Mouse (Mus musculus): ENCODE results near the gene Egfl8. TPM values are rescaled to one million over a fixed set of nuclear protein-coding genes. Genes with fewer than 3 reads are reported as not detected.
A peak's percentile ranks its signal among the peaks of the same experiment; 100 is the strongest.

Gene Egfl8
- polyA plus RNA-seq, 1 experiment from 2014 or later: 0.66 TPM

DNA sequence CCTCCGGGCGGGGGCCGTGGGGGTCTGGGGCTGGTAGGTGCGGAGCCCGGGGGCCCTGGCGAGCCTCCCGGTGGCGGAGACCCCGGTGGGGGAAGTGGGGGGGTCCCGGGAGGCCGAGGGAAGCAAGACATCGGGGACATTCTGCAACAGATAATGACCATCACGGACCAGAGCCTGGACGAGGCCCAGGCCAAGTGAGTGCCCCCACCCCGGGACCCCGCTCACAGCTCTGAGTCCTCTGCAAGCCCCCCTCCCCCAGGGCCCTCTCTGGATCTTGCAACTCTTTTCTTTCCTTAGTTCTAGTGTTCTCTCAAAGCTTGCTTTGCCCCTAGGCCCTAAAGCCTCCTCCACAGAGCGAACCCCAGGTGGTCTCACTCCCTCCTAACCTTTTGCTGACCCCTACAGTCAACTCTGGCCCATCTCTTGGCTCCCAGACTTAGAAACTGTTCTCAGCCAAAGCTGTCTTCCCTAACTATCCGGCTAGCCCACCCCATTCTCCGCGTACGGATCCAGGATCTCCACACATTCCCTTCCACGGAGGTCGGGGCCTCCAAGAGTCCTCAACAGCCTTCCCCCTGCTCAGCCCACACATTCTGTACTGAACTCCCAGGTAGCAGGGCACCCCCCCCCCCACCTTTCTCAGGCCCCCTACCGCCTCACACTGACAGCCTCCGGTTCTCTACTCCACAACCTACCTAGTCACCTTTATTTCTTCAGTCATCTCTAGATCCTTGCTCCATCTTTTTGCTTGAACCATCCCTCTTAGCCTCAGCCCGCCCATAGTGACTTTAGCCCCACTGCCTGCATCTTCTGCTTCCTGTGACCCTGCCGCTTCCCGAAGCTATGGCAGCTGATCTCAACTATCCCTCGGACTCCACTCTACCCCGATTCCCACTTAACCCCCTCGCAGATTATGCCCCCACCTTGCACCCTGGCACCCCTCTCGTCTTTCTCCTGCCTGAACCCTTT lies 22.9 kb downstream of the Egfl8 start:
- Histone ChIP-seq H3K27me3 (ENCODE audit: insufficient read depth, low read length) (no peaks in the 10 kb centered on the region), H3K4me1 (ENCODE audit: insufficient read depth) (peaks cover 63% of the 10 kb centered on the region), H3K9me3 (ENCODE audit: low read length) (no peaks in the 10 kb centered on the region), H3K27ac (ENCODE audit: low read depth) (peak overlapping the region; percentile 84), H3K36me3 (replicated peaks; ENCODE audit: insufficient read depth, low read length) (peaks cover 22% of the 10 kb centered on the region), H3K4me3 (ENCODE audit: low read depth, low read length) (peak overlapping the region; percentile 69), H3K9ac (replicated peaks) (peak overlapping the region; percentile 88), H3K4me2 (ENCODE audit: low read depth, low read length) (peak overlapping the region; percentile 99)
- TF ChIP-seq CTCF (IDR thresholded peaks at IDR 0.05; ENCODE audit: low read depth) (no peak), EP300 (IDR thresholded peaks at IDR 0.05; ENCODE audit: low read depth) (no peak)
- ATAC-seq: no peak
- 3% methylated on average over 28 of the region's 32 CpGs for WGBS (ENCODE audit: insufficient replicate concordance)
- DNase-seq: no peak

GRCm38 (mm10) chr17:34591994-34592375 lies 23.8 kb downstream of the Egfl8 start:
- peak overlapping the region; percentile 84 for H3K27ac ChIP-seq (ENCODE audit: low read depth)
- peak overlapping the region; percentile 88 for H3K9ac ChIP-seq (replicated peaks)
- no peaks in the 10 kb centered on the region for H3K9me3 ChIP-seq (ENCODE audit: low read length)
- 0% methylated on average over 28 of the region's 35 CpGs for WGBS (ENCODE audit: insufficient replicate concordance)
- peak overlapping the region; percentile 69 for H3K4me3 ChIP-seq (ENCODE audit: low read depth, low read length)
- H3K36me3 ChIP-seq (replicated peaks; ENCODE audit: insufficient read depth, low read length): peaks cover 22% of the 10 kb centered on the region
- DNase-seq (peak; percentile 95), ATAC-seq (peak; percentile 59)
- no peaks in the 10 kb centered on the region for H3K27me3 ChIP-seq (ENCODE audit: insufficient read depth, low read length)
- peak overlapping the region; percentile 99 for H3K4me2 ChIP-seq (ENCODE audit: low read depth, low read length)
- no peak for TF ChIP-seq CTCF (IDR thresholded peaks at IDR 0.05; ENCODE audit: low read depth)
- TF ChIP-seq EP300 (IDR thresholded peaks at IDR 0.05; ENCODE audit: low read depth): no peak
- peaks cover 62% of the 10 kb centered on the region for H3K4me1 ChIP-seq (ENCODE audit: insufficient read depth)

GRCm38 (mm10) chr17:34591029-34591993 lies 24.5 kb downstream of the Egfl8 start, which contains the start of gene Pbx2:
TSS of gene Pbx2 (plus strand) at chr17:34591266.
- Histone ChIP-seq H3K36me3 (replicated peaks; ENCODE audit: insufficient read depth, low read length) (peaks cover 22% of the 10 kb centered on the region), H3K27me3 (ENCODE audit: insufficient read depth, low read length) (no peaks in the 10 kb centered on the region), H3K9me3 (ENCODE audit: low read length) (no peaks in the 10 kb centered on the region), H3K27ac (ENCODE audit: low read depth) (peak within 1 kb of the TSS; percentile 84), H3K9ac (replicated peaks) (peak within 1 kb of the TSS; percentile 88), H3K4me3 (ENCODE audit: low read depth, low read length) (peak within 1 kb of the TSS; percentile 69), H3K4me2 (ENCODE audit: low read depth, low read length) (peak within 1 kb of the TSS; percentile 99), H3K4me1 (ENCODE audit: insufficient read depth) (peaks cover 68% of the 10 kb centered on the region)
- DNase-seq: peak; percentile 64
- ATAC-seq: 0 out of 2 replicates have a peak, but pooled peaks have one; percentile 3
- TF ChIP-seq EP300 (IDR thresholded peaks at IDR 0.05; ENCODE audit: low read depth) (no peak), CTCF (IDR thresholded peaks at IDR 0.05; ENCODE audit: low read depth) (no peak)
- 5% methylated on average over 21 of the region's 21 CpGs for WGBS (ENCODE audit: insufficient replicate concordance)

GRCm38 (mm10) chr17:34590154-34590987 lies 25.4 kb downstream of the Egfl8 start:
- Histone ChIP-seq H3K4me2 (ENCODE audit: low read depth, low read length) (peak overlapping the region; percentile 99), H3K36me3 (replicated peaks; ENCODE audit: insufficient read depth, low read length) (peaks cover 14% of the 10 kb centered on the region), H3K27ac (ENCODE audit: low read depth) (peak overlapping the region; percentile 84), H3K9me3 (ENCODE audit: low read length) (no peaks in the 10 kb centered on the region), H3K4me1 (ENCODE audit: insufficient read depth) (peaks cover 68% of the 10 kb centered on the region), H3K27me3 (ENCODE audit: insufficient read depth, low read length) (no peaks in the 10 kb centered on the region), H3K4me3 (ENCODE audit: low read depth, low read length) (peak overlapping the region; percentile 69), H3K9ac (replicated peaks) (peak overlapping the region; percentile 88)
- DNase-seq: no peak
- TF ChIP-seq EP300 (IDR thresholded peaks at IDR 0.05; ENCODE audit: low read depth) (no peak), CTCF (IDR thresholded peaks at IDR 0.05; ENCODE audit: low read depth) (no peak)
- WGBS (ENCODE audit: insufficient replicate concordance): 39% methylated on average over 12 of the region's 15 CpGs
- no peak for ATAC-seq

GRCm38 (mm10) chr17:34589681-34590101 lies 26.1 kb downstream of the Egfl8 start, which contains the start of gene Gpsm3:
TSS of gene Gpsm3 (plus strand) at chr17:34589806.
- peaks cover 68% of the 10 kb centered on the region for H3K4me1 ChIP-seq (ENCODE audit: insufficient read depth)
- no peak for ATAC-seq

More at GRCm38 (mm10) chr17:34589681-34590101, 26.1 kb downstream of the Egfl8 start, which contains the start of gene Gpsm3:
- TF ChIP-seq EP300 (IDR thresholded peaks at IDR 0.05; ENCODE audit: low read depth) (no peak), CTCF (IDR thresholded peaks at IDR 0.05; ENCODE audit: low read depth) (no peak)
- peaks cover 7% of the 10 kb centered on the region for H3K36me3 ChIP-seq (replicated peaks; ENCODE audit: insufficient read depth, low read length)
- WGBS (ENCODE audit: insufficient replicate concordance): 3% methylated on average over 7 of the region's 7 CpGs
- H3K27ac ChIP-seq (ENCODE audit: low read depth): peak within 1 kb of the TSS; percentile 84
- H3K4me2 ChIP-seq (ENCODE audit: low read depth, low read length): peak within 1 kb of the TSS; percentile 99
- peak within 1 kb of the TSS; percentile 88 for H3K9ac ChIP-seq (replicated peaks)
- peak within 1 kb of the TSS; percentile 69 for H3K4me3 ChIP-seq (ENCODE audit: low read depth, low read length)
- no peaks in the 10 kb centered on the region for H3K27me3 ChIP-seq (ENCODE audit: insufficient read depth, low read length)
- no peak for DNase-seq
- no peaks in the 10 kb centered on the region for H3K9me3 ChIP-seq (ENCODE audit: low read length)
